Mouse (Mus musculus) thymus, postnatal 10 days (tissue): Measurements from ENCODE around the gene Olfr625-ps1.
"Not testable (repeated sequence)": the region's sequence is repeated elsewhere in the genome, so short reads cannot be mapped to it uniquely, and the experiment has no call there.

Source experiments
- DNase-seq, 2 experiments: peaks; one replicate each; pipeline ENCODE4 v3.0.0; 2021; ENCODE audit warnings: low spot score in 2 of 2

Gene Olfr625-ps1

GRCm38 (mm10) chr7:103682420-103682819 lies at the start of gene Olfr625-ps1:
TSS of gene Olfr625-ps1 (plus strand) at chr7:103682720.
- DNase-seq: no peak

GRCm38 (mm10) chr7:103636795-103637194 lies 45.7 kb upstream of the Olfr625-ps1 start:
- no peak for DNase-seq

- no peak for DNase-seq
Measured at GRCm38 (mm10) chr7:103642602-103643001, 39.9 kb upstream of the Olfr625-ps1 start, which contains the start of gene Olfr622. TSS of gene Olfr622 (minus strand) at chr7:103642702.

DNA sequence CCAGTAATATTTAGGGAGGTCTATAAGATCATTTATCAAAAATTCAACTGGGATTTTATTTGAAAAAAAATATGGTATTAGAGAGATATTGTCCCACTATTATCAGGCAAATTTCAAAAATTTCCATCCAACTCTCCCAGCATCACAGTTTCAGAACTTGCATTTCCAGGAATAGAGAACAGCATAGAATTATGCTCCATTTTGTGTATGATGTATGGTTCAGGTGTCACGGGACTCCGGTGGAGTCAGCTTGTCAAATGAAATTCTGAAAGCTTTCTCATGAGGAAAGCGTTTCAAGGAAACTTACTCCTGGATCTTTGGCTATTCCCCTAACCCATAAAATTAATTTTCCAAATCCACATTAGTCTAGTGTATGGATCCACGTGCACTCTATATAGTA lies 38.5 kb upstream of the Olfr625-ps1 start:
- no peak for DNase-seq

GRCm38 (mm10) chr7:103663598-103663997 lies 18.9 kb upstream of the Olfr625-ps1 start, which contains the start of gene Olfr623:
TSS of gene Olfr623 (minus strand) at chr7:103663698.
- DNase-seq: no peak

DNA sequence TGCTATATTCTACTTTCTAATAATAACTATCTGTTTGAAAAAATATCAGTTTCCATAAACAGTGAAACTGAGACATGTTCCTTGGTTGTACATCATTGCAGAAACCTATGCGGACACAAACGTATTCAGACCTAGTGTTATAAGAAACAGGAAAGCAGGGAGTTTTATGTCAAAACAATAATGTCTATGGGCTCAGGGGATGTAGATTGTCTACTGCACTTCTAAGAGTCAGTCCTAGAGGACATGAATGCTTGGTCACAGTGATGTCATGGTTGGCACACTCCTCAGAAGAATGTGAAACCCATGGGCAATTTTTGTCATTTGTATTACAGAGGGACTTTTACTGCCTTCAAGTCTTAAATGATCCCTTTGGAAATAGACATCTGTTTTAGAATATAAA lies 11.4 kb upstream of the Olfr625-ps1 start, which contains the start of gene Olfr624:
Gene Olfr624, minus strand, starts transcription at position 101 of the 400 bp plus-strand sequence.
- no peak for DNase-seq

GRCm38 (mm10) chr7:103699469-103699868 lies 16.9 kb downstream of the Olfr625-ps1 start:
- no peak for DNase-seq

GRCm38 (mm10) chr7:103712024-103712423 lies 29.5 kb downstream of the Olfr625-ps1 start:
- peak in 1 of 2 experiments; percentile 15 for DNase-seq

DNA sequence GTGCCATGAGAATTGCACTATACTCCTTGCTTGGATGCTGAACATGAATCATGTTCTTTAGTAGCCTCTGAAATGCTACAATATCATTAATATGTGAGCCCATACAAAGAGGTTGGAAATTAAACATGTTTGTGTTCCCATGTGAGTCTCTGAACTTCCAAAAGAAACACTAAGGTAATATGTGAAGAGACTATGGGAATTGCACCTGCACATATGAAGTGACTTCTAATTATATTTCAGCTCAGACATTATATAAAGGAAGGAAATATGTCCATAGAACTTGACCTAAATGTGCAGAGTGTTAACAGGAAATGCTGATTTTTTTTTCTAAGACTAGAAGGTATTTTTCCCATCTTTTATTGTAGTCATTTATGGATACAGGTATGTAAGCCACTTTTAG lies 31.9 kb downstream of the Olfr625-ps1 start, which contains the start of gene Olfr243:
Gene Olfr243, plus strand, starts transcription at position 301 of the 400 bp plus-strand sequence.
- DNase-seq: no peak

DNA sequence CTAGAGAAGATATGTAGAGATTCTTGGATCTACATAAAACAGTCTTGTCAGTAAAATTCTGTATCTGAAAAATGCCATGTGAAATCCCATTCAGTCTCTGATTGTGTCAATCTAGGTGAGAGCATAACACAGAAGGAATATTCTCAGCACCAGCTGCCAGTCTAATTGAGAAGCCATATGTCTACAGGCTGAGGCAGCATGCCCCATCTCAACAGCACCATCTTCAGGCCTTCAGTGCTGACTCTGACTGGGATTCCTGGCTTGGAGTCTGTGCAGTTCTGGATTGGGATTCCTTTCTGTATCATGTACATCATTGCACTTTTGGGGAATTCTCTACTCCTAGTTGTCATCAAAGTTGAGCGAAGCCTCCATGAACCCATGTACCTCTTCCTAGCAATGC lies 33.9 kb downstream of the Olfr625-ps1 start:
- not testable (repeated sequence) for DNase-seq

DNA sequence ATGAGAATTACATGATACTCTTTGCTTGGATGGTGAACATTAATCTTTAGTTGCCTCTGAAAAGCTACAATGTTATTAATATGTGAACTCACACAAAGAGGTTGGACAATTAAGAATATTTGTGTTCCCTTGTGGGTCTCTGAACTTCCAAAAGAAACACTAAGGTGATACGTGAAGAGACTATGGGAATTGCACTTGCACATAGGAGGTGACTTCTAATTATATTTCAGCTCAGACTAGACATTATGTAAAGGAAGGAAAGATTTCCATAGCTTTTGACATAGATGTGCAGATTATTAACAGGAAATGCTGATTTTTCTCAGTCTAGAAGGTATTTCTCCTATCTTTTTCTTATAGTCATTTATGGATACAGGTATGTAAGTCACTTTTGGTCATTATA lies 47.6 kb downstream of the Olfr625-ps1 start, which contains the start of gene Olfr628:
Gene Olfr628, plus strand, starts transcription at position 301 of the 400 bp plus-strand sequence.
- DNase-seq: no peak
